In the genomic region with DNA sequence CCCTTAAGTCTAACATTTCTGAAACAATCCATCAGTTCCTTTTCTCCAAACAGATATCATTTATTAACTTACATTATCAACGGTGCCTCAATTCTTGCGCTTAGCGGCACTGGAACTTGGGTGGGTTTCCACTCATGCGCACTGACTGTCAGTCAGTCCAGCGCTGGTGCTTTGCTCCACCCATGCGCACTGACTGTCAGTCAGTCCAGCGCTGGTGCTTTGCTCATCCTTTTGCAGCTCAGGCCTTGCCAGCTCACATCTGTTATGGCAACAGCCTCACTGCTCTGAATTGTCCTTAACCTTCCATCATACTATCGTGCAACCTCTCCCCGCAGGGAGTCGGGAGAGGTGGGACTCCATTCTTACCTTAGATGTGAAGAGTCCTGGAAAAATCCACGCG, we compare ENCODE assay signal across 24 mouse cellular contexts. TPM values are rescaled to one million over a fixed set of nuclear protein-coding genes. Genes with fewer than 3 reads are reported as not detected.
DNase-seq lines count a peak whose midpoint lies in the region; ATAC-seq and TF ChIP-seq lines count a peak whose summit lies in the region.
"Had no signal": no experiment of that assay in that cellular context is flagged by ENCODE, and none has a peak within 500 bp of the region (broad histone marks: within the 10 kb centered on the region; RNA-seq: fewer than 3 reads in every experiment).

No protein-coding gene starts in this region.

- H3K27ac ChIP-seq in thymus, adult 2 months (ENCODE audit: control insufficient read depth, insufficient read depth, low read length) = peak overlapping the region; percentile 8; the same call in 1 of the 2 replicates
- H3K27ac ChIP-seq: embryonic facial prominence, embryonic 12.5 days; embryonic facial prominence, embryonic 15.5 days; gastrocnemius, adult 2 months; hindbrain, embryonic 12.5 days; hindbrain, embryonic 15.5 days had no signal

- peak; percentile 57 for DNase-seq in CD4-positive, CD25-positive, alpha-beta regulatory T cell, adult 2 months (ENCODE audit: low read depth, low spot score)
- no peak for DNase-seq in thymus, adult 2 months
- no peak for DNase-seq in thymus, adult 18-20 months
- DNase-seq in induced T-regulatory cell, adult 2 months (ENCODE audit: low read depth) = peak; percentile 71
- no peak for DNase-seq in cerebellum, adult 11 months
- no peak for DNase-seq in embryo, embryonic 10.5 days (ENCODE audit: low spot score)
- DNase-seq: adrenal gland, adult 8-10 months; adrenal gland, postnatal 25 days; cerebellum, adult 18-20 months; cerebellum, adult 9-10 months; cerebellum, postnatal 14 days; forebrain, postnatal 0 days; gastrocnemius, adult 2 months; gastrocnemius, postnatal 14 days; heart, adult 11 months had no signal

- peaks cover 11% of the 10 kb centered on the region for H3K4me1 ChIP-seq in thymus, adult 2 months (replicated peaks; ENCODE audit: control insufficient read depth, insufficient read depth, low read length)
- H3K4me1 ChIP-seq: embryonic facial prominence, embryonic 12.5 days; embryonic facial prominence, embryonic 15.5 days; hindbrain, embryonic 12.5 days; hindbrain, embryonic 15.5 days had no signal

- no peak for TF ChIP-seq POLR2A in thymus, adult 2 months (IDR thresholded peaks at IDR 0.05; ENCODE audit: control insufficient read depth, extremely low read depth, insufficient read depth, low read length, poor library complexity)

- H3K27me3 ChIP-seq in thymus, adult 2 months (ENCODE audit: control insufficient read depth, insufficient read depth, low read length) = no peaks in the 10 kb centered on the region
- H3K27me3 ChIP-seq: embryonic facial prominence, embryonic 12.5 days; embryonic facial prominence, embryonic 15.5 days; hindbrain, embryonic 12.5 days; hindbrain, embryonic 15.5 days had no signal

- TF ChIP-seq CTCF in thymus, adult 2 months (IDR thresholded peaks at IDR 0.05; ENCODE audit: borderline replicate concordance, control insufficient read depth, extremely low read depth, insufficient read depth, low read length, poor library complexity) = no peak

- no peak overlapping the region for H3K4me3 ChIP-seq in thymus, adult 2 months (ENCODE audit: control insufficient read depth, insufficient read depth, low read length)
- H3K4me3 ChIP-seq: embryonic facial prominence, embryonic 12.5 days; embryonic facial prominence, embryonic 15.5 days; gastrocnemius, adult 2 months; hindbrain, embryonic 12.5 days; hindbrain, embryonic 15.5 days had no signal

- no peak for ATAC-seq in CD4-positive, CD25-positive, alpha-beta regulatory T cell, adult 4 months
- ATAC-seq: activated CD4-positive, CD25-positive, alpha-beta regulatory T cell, adult 4 months; forebrain, embryonic 14.5 days; forebrain, postnatal 0 days; Patski had no signal

- H3K36me3 ChIP-seq in thymus, adult 2 months (ENCODE audit: control insufficient read depth, insufficient read depth, low read length) = peaks cover 33% of the 10 kb centered on the region
- H3K36me3 ChIP-seq: embryonic facial prominence, embryonic 12.5 days; embryonic facial prominence, embryonic 15.5 days; G1E; hindbrain, embryonic 12.5 days; hindbrain, embryonic 15.5 days had no signal

- 91% methylated on average over 12 of the region's 12 CpGs for WGBS in thymus, adult 2 months

RNA-seq across cellular contexts. Expression of a gene that starts 37.4 kb away (rescaled TPM):
- polyA plus RNA-seq in CD4-positive, CD25-positive, alpha-beta regulatory T cell, adult 4 months (2017; shearing (Covaris generic)) = 100 to 1,000 TPM; 276 to 286 TPM
- polyA plus RNA-seq in thymus, adult 2 months (2012; rRNA removed) = 56.0 and 58.4 TPM in 2 replicates
- polyA plus RNA-seq: G1E, Patski had no signal

Comparison
In these comparisons a context has a peak if more than half of its experiments do, and no peak if none do; other contexts are left out.
1. DNase-seq: peak in CD4-positive, CD25-positive, alpha-beta regulatory T cell, adult 2 months (single experiment) and induced T-regulatory cell, adult 2 months (single experiment); none in thymus, adult 2 months (single experiment), thymus, adult 18-20 months (0 of 2), cerebellum, adult 11 months (single experiment) and embryo, embryonic 10.5 days (single experiment).